Mouse (Mus musculus) bone marrow macrophage, adult 2 months (primary cell): Measurements from ENCODE around the gene Man2a1.

Source experiments
- CTCF ChIP-seq: IDR thresholded peaks from 2 replicates; pipeline ENCODE4 v1.5.1; 2012; ENCODE audit warnings: low read depth, mild to moderate bottlenecking, low read length, moderate library complexity
- POLR2A ChIP-seq: IDR thresholded peaks from 2 replicates; pipeline ENCODE4 v1.6.1; 2012; ENCODE audit warnings: mild to moderate bottlenecking, low read depth, low read length, borderline replicate concordance

DNA sequence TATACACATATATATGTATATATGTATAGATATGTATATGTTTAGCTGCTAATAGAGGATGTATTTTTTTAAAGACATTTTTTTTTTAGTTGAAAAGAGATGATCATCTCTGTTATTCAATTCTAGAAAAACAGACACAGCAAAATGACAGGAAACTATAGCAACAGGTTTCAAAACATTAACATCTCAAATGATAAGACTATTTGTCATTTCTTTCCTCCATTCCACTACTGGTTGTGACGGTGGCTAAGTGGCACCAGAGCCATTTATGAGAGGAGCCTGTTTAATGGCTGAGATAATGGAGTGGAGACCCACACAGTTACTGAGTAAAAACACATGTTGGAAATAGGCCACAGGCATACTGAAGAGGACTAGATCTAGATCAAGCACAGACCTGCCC is 185.4 kb downstream of the Man2a1 start:
- no peak for TF ChIP-seq POLR2A
- no peak for TF ChIP-seq CTCF
